Mouse (Mus musculus) liver, embryonic 14.5 days (tissue): Measurements from ENCODE around the gene Amotl2.

ENCODE experiments used
- CTCF ChIP-seq: IDR thresholded peaks from 2 replicates; pipeline ENCODE4 v1.5.1; 2016; ENCODE audit warnings: antibody characterized with exemption, low read depth, control low read depth
- EP300 ChIP-seq: IDR thresholded peaks from 2 replicates; pipeline ENCODE4 v1.6.1; 2016; ENCODE audit warnings: antibody characterized with exemption, low read depth

DNA sequence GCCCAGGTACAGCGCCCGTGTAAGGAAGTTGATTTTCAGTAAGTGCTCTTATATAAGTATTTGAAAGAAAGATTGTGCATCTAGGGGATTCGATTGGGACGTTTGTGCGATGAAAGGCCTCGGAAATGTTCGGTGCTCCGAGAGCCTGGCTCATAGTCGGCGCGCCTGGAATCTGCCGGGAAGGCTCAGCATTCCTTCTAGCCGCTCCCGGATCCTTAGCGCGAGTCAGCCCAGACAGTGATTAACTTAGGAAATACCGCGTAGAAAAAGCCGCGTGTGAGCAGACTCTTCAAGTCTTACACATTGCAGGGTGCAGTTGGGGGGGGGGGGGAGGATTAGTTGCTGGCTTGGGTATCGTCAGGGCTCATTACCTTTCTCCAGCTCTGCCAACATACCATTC lies 2.2 kb downstream of the Amotl2 start:
- TF ChIP-seq CTCF (no peak), EP300 (no peak)
